Mouse (Mus musculus) macrophage (primary cell): ENCODE data around the gene Gm11172. TPM values are rescaled to one million over a fixed set of nuclear protein-coding genes. Genes with fewer than 3 reads are reported as not detected.
"Not testable (repeated sequence)": the region's sequence is repeated elsewhere in the genome, so short reads cannot be mapped to it uniquely, and the experiment has no call there.

Source experiments
- H3K27ac ChIP-seq: fragments of 350-480 bp; formaldehyde crosslinking; 2 replicates; pipeline ENCODE4 v1.9.0; 2021
- H3K36me3 ChIP-seq: fragments of 350-480 bp; formaldehyde crosslinking; 2 replicates; pipeline ENCODE4 v1.9.0; 2021; ENCODE audit errors: inconsistent target
- H3K4me3 ChIP-seq: fragments of 350-480 bp; formaldehyde crosslinking; 2 replicates; pipeline ENCODE4 v1.9.0; 2021; ENCODE audit errors: inconsistent target
- H3K79me2 ChIP-seq: fragments of 350-480 bp; formaldehyde crosslinking; 2 replicates; pipeline ENCODE4 v1.9.0; 2021; ENCODE audit errors: inconsistent target
- WGBS: methylation state at CpG from one replicate; pipeline ENCODE4 v1.1.7; 2026; ENCODE audit warnings: inconsistent platforms; ENCODE audit not compliant: missing documents; 5-methylcytosine and 5-hydroxymethylcytosine counted together
- polyA plus RNA-seq: library from polyadenylated mRNA; stranded (reverse); fragments of 250-400 nt; gene quantifications from 3 replicates; pipeline ENCODE4 v1.2.4, GENCODE M21; 2018; ENCODE audit warnings: inconsistent platforms

The Gm11172 gene
- polyA plus RNA-seq, 1 experiment from 2014 or later: not detected

- 92% methylated on average over 3 of the region's 3 CpGs for WGBS
- H3K4me3 ChIP-seq, H3K79me2 ChIP-seq: not testable (repeated sequence)
Observed at GRCm38 (mm10) chr16:10802420-10802819, 10.3 kb upstream of the Gm11172 start.

GRCm38 (mm10) chr16:10805789-10806527, 6.8 kb upstream of the Gm11172 start, which contains the start of gene Prm1:
TSS of gene Prm1 (minus strand) at chr16:10805839.
- Histone ChIP-seq H3K36me3 (no peaks in the 10 kb centered on the region), H3K79me2 (no peaks in the 10 kb centered on the region), H3K27ac (no peak within 1 kb of the TSS), H3K4me3 (no peak within 1 kb of the TSS)
- 73% methylated on average over 9 of the region's 10 CpGs for WGBS

More at GRCm38 (mm10) chr16:10802420-10802819, 10.3 kb upstream of the Gm11172 start:
- H3K36me3 ChIP-seq, H3K27ac ChIP-seq: not testable (repeated sequence)

DNA sequence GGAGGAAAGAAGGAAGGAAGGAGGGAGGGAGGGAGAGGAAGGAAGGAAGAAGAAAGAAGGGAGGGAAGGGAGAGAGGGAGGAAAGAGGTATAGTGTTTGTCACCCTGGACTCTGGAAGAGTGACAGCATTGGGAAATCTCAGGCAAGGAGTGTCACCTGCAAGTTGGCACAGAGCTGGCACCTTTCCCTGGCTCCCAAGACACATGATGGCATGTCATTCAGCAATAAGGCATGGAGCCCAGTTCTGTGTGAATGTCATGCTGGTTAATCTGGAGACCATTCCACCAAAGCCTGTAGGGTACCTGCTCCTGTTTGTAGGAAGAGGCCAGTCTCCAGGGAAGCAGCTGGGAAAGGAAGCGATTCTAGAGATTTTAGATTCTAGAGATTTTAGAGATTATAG, 2.3 kb upstream of the Gm11172 start:
- Histone ChIP-seq H3K27ac (no peak overlapping the region), H3K36me3 (no peaks in the 10 kb centered on the region), H3K79me2 (no peaks in the 10 kb centered on the region), H3K4me3 (no peak overlapping the region)
- 100% methylated on average over 1 of the region's 1 CpGs for WGBS

DNA sequence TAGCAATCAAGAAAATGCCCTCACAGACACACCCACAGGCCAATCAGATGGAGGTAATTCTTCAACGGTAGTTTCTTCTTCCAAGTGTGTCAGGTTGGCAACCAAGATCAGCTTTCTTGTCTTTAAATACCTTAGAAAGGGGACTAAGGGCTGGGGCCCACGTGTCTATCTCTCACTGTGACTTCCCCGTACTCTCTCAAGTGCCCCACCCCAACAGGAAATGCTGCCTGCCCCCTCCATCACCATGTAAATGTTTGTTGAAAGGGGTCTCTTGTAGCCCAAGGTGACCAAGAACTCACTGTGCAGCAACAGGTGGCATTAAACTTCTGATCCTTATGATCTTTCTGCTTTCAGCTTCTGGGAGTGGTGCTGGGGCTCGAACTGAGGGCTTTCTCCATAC, 1.0 kb downstream of the Gm11172 start:
- no peak overlapping the region for H3K27ac ChIP-seq
- no peak overlapping the region for H3K4me3 ChIP-seq
- 91% methylated on average over 4 of the region's 4 CpGs for WGBS
- H3K79me2 ChIP-seq: no peaks in the 10 kb centered on the region
- H3K36me3 ChIP-seq: no peaks in the 10 kb centered on the region

DNA sequence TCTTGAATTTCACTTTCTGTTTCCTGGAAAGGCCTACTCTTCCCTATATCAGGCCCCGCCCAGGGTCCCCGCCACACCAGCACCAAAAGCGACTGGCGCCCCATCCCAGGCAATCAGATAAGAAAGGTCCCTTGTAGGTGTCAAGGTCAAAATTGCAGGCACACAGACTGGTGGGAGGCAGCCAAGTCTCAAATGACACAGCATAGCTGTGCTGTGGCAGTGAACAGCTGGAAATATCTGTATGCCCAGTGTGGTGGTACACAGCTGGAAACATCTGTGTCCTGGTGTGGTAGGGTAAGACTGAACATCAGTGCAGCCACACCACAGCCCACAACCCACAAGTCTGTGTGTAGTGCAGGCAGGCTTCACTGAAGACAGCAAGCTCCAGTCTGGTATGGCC, 2.1 kb downstream of the Gm11172 start:
- WGBS: 96% methylated on average over 4 of the region's 4 CpGs
- H3K4me3 ChIP-seq: no peak overlapping the region
- H3K36me3 ChIP-seq: no peaks in the 10 kb centered on the region
- H3K79me2 ChIP-seq: no peaks in the 10 kb centered on the region
- H3K27ac ChIP-seq: no peak overlapping the region

- H3K27ac ChIP-seq: no peak overlapping the region
- H3K4me3 ChIP-seq: no peak overlapping the region
- no peaks in the 10 kb centered on the region for H3K79me2 ChIP-seq
- no peaks in the 10 kb centered on the region for H3K36me3 ChIP-seq
- WGBS: 78% methylated on average over 4 of the region's 4 CpGs
Observed at GRCm38 (mm10) chr16:10818579-10819135, 5.9 kb downstream of the Gm11172 start.

DNA sequence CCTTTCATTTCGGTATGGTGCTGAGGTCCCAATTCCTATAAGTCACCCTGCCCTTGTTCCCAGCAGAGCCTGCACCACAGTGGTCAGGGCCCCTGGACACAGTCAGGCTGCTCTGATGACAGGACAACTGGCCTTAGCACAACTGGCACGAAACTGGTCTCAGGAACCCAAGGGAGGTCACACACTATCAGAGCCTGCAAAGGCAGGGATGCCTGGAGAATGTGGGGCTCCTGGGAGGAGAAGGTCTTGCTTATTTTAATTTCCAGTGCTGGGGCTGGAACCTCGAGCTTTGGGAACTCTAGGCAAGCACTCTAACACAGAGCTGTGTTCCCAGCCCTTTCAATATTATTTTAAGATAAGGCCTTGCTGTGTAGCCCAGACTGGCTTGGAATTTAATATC, 7.3 kb downstream of the Gm11172 start:
- Histone ChIP-seq H3K27ac (no peak overlapping the region), H3K36me3 (no peaks in the 10 kb centered on the region), H3K4me3 (no peak overlapping the region), H3K79me2 (no peaks in the 10 kb centered on the region)
- 97% methylated on average over 3 of the region's 3 CpGs for WGBS

DNA sequence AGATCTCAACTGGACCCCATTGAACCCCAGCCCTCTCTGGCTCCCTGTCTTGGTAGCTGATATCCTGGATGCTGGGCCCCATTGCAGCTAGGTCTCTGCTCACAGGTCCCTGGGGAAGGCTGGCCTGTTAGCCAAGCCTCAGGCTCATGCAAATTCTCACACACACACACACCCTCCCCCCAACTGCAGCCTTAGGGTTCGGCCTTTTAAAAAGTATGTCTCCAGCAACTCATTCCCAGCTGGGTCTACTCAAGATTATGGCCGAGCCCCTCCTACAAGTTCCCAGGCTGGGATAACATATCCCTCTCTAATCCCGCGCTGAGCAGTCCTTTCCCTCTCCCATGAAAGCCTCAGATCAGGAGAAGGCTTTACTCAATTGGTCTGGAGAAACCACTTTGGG, 8.7 kb downstream of the Gm11172 start:
- no peak overlapping the region for H3K4me3 ChIP-seq
- 94% methylated on average over 4 of the region's 4 CpGs for WGBS
- no peaks in the 10 kb centered on the region for H3K36me3 ChIP-seq
- H3K79me2 ChIP-seq: no peaks in the 10 kb centered on the region
- no peak overlapping the region for H3K27ac ChIP-seq

- 100% methylated on average over 1 of the region's 1 CpGs for WGBS
- no peak overlapping the region for H3K4me3 ChIP-seq
- no peak overlapping the region for H3K27ac ChIP-seq
- H3K79me2 ChIP-seq: no peaks in the 10 kb centered on the region
- no peaks in the 10 kb centered on the region for H3K36me3 ChIP-seq
Observed at GRCm38 (mm10) chr16:10824536-10824935, 11.8 kb downstream of the Gm11172 start.

GRCm38 (mm10) chr16:10825840-10826239, 13.1 kb downstream of the Gm11172 start:
- Histone ChIP-seq H3K27ac (no peak overlapping the region), H3K79me2 (no peaks in the 10 kb centered on the region), H3K4me3 (no peak overlapping the region), H3K36me3 (no peaks in the 10 kb centered on the region)
- 91% methylated on average over 4 of the region's 4 CpGs for WGBS

DNA sequence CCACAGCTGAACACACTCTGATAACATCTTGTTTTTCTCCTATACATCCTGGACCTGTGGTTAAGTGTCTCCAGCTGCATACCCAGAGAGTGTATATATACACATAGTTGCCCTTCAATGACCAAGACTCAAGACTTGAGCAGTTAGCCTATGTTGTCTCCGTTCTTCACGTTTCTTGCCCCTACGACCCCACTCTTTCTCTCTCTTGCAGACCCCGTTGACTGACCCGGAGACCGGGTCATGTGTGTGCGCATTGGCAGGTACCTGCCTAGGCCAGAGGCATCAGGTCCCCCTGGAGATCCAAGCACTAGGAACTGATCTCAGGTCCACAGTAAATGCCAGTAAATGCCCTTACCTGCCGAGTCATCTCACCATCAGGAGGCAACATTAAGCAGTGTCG, 14.6 kb downstream of the Gm11172 start:
- 93% methylated on average over 9 of the region's 9 CpGs for WGBS
- Histone ChIP-seq H3K79me2 (no peaks in the 10 kb centered on the region), H3K36me3 (no peaks in the 10 kb centered on the region), H3K4me3 (no peak overlapping the region), H3K27ac (no peak overlapping the region)

- H3K79me2 ChIP-seq: no peaks in the 10 kb centered on the region
- H3K27ac ChIP-seq: no peak overlapping the region
- H3K36me3 ChIP-seq: no peaks in the 10 kb centered on the region
- 83% methylated on average over 7 of the region's 7 CpGs for WGBS
- H3K4me3 ChIP-seq: no peak overlapping the region
Observed at GRCm38 (mm10) chr16:10827766-10828460, 15.2 kb downstream of the Gm11172 start.

- Histone ChIP-seq H3K36me3 (no peaks in the 10 kb centered on the region), H3K4me3 (no peak overlapping the region), H3K79me2 (no peaks in the 10 kb centered on the region), H3K27ac (no peak overlapping the region)
- 81% methylated on average over 4 of the region's 4 CpGs for WGBS
Observed at GRCm38 (mm10) chr16:10828461-10828805, 15.7 kb downstream of the Gm11172 start.

GRCm38 (mm10) chr16:10834542-10834910, 21.8 kb downstream of the Gm11172 start:
- Histone ChIP-seq H3K27ac (no peak overlapping the region), H3K36me3 (no peaks in the 10 kb centered on the region), H3K4me3 (peak overlapping the region; percentile 18; the same call in 1 of the 2 replicates), H3K79me2 (no peaks in the 10 kb centered on the region)
- WGBS: 3% methylated on average over 12 of the region's 12 CpGs

GRCm38 (mm10) chr16:10834911-10835587, 22.3 kb downstream of the Gm11172 start, which contains the start of gene Rmi2:
TSS of gene Rmi2 (plus strand) at chr16:10835059.
- 2% methylated on average over 69 of the region's 69 CpGs for WGBS
- Histone ChIP-seq H3K4me3 (peak within 1 kb of the TSS; percentile 18; the same call in 1 of the 2 replicates), H3K79me2 (no peaks in the 10 kb centered on the region), H3K27ac (no peak within 1 kb of the TSS), H3K36me3 (no peaks in the 10 kb centered on the region)
